Mouse (Mus musculus) hindbrain, embryonic 10.5 days (tissue): ENCODE results near the gene BC029722. TPM values are rescaled to one million over a fixed set of nuclear protein-coding genes. Genes with fewer than 3 reads are reported as not detected.

Experiments used
- DNase-seq: peaks from one replicate; pipeline ENCODE4 v3.0.0-alpha.2; 2017; ENCODE audit warnings: low spot score
- H3K27ac ChIP-seq: fragments of 300-500 bp; sonication (generic); 2 replicates; pipeline ENCODE4 v1.5.1; 2016; ENCODE audit warnings: mild to moderate bottlenecking, moderate library complexity
- H3K27me3 ChIP-seq: fragments of 300-500 bp; sonication (generic); 2 replicates; pipeline ENCODE4 v1.6.1; 2016; ENCODE audit warnings: mild to moderate bottlenecking; ENCODE audit not compliant: poor library complexity, insufficient read depth, severe bottlenecking
- H3K36me3 ChIP-seq: fragments of 300-500 bp; sonication (generic); 2 replicates; pipeline ENCODE4 v1.6.1; 2016; ENCODE audit warnings: mild to moderate bottlenecking, moderate library complexity
- H3K4me1 ChIP-seq: fragments of 300-500 bp; sonication (generic); replicated peaks from 2 replicates; pipeline ENCODE4 v1.6.1; 2016; ENCODE audit warnings: mild to moderate bottlenecking
- H3K4me3 ChIP-seq: fragments of 300-500 bp; sonication (generic); 2 replicates; pipeline ENCODE4 v1.5.1; 2016; ENCODE audit warnings: mild to moderate bottlenecking, moderate library complexity
- H3K9me3 ChIP-seq: fragments of 300-500 bp; sonication (generic); 2 replicates; pipeline ENCODE4 v1.6.1; 2016; ENCODE audit warnings: mild to moderate bottlenecking, moderate library complexity
- WGBS: fragments of 180-500 bp; shearing (Covaris S2); methylation state at CpG from one replicate; pipeline ENCODE4 v1.1.7; 2016; 5-methylcytosine and 5-hydroxymethylcytosine counted together
- polyA plus RNA-seq: library from polyadenylated mRNA; unstranded; fragments of >200 nt; fragmentation: Nextera tagmentation; extraction: Ambion mirVana; gene quantifications from 2 replicates; pipeline ENCODE4 v1.2.1, GENCODE M21; 2016

The BC029722 gene
- polyA plus RNA-seq, 1 experiment from 2014 or later = 16.0 TPM

DNA sequence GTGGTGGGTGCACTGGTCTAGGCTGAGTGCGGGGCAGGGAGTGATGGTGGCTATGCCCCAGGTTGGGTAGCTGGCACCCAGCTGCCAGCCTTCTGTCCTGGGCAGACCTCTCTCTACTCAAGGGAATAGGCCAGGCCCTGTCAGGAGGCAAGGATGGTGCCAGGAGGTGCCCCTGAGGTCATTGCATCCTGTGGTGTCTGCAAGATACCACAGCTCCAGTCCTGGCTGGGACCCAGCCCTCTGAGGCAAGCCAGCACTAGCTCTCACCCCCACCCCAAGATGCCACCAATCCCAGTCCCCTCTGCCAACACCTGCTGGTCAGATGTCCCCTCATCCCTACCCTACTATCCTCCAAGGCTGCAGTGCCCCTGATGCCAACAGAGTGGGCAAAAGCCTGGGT lies 3.0 kb downstream of the BC029722 start:
- DNase-seq = no peak
- H3K4me3 ChIP-seq = no peak overlapping the region
- no peaks in the 10 kb centered on the region for H3K27me3 ChIP-seq
- H3K9me3 ChIP-seq = no peaks in the 10 kb centered on the region
- H3K4me1 ChIP-seq = peaks cover 44% of the 10 kb centered on the region
- WGBS = 100% methylated on average over 1 of the region's 1 CpGs
- no peak overlapping the region for H3K27ac ChIP-seq
- peaks cover 19% of the 10 kb centered on the region for H3K36me3 ChIP-seq

DNA sequence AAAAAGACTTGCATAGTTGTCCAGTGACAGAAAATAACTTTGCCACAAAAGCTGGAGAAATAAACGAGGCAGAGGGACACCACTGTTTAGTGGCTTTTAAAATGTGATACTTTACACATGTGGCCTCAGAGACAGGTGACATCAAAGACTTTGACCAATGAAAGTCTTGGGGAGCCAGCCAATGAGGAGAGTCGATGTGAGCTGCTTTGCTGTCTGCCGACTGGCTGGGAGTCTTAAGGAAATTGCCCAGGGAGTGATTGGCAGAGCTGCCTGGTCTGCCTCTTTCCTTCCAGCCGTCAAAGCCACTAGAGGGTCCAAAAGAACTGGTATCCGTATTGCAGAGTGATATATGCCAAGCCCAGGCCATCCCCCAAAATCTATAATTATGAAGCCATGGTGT lies 4.4 kb downstream of the BC029722 start:
- Histone ChIP-seq H3K9me3 (no peaks in the 10 kb centered on the region), H3K36me3 (peaks cover 6% of the 10 kb centered on the region), H3K27me3 (no peaks in the 10 kb centered on the region), H3K4me3 (no peak overlapping the region), H3K4me1 (peaks cover 41% of the 10 kb centered on the region), H3K27ac (no peak overlapping the region)
- DNase-seq = no peak
- 34% methylated on average over 5 of the region's 5 CpGs for WGBS

DNA sequence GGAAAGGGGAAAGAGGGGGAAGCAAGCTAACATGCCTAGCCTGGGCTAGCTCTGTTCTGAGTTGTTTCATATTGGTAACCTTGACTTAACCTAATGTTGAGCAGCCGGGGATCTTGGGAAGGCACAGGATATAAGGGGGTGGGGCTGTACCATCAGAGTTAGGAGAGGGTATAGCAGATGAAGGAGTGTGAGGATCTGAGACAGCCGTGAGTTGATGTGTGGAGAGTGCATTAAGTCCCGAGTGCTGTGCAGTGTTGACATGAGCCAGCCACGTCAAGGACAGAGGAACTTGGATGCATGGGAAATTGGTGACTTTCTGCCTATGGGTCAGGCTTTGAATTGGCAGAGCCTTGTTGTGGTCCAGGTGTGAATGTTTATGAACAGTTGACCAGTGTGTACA lies 6.6 kb downstream of the BC029722 start:
- no peaks in the 10 kb centered on the region for H3K36me3 ChIP-seq
- no peaks in the 10 kb centered on the region for H3K27me3 ChIP-seq
- H3K4me3 ChIP-seq = no peak overlapping the region
- no peaks in the 10 kb centered on the region for H3K9me3 ChIP-seq
- H3K4me1 ChIP-seq = peaks cover 19% of the 10 kb centered on the region
- WGBS = 87% methylated on average over 4 of the region's 4 CpGs
- H3K27ac ChIP-seq = no peak overlapping the region
- no peak for DNase-seq

DNA sequence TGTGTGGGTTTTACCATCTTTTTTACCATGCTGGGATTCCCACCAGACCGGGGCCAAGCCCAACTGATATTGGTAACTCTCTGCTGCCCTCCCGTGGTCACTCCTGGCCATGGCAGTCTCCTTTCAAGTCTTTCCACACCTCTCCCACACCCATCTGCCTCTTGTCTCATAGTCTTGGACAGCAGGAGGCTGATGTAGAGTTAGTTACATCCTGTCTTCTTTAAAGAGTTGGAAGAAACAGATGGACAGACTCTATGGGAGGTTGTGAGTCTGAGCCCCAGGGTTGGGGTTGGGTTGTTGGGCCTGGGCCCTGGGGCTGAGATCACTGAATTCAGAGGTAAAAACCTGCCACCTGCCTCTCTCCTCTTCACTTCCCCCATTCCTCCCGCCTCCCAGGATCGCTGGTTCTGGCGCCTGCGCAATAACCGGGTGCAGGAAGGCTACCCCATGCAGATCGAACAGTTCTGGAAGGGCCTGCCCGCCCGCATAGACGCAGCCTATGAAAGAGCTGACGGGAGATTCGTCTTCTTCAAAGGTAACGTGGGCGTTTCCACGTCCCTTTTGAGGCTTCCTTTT lies 7.3 kb downstream of the BC029722 start:
- Histone ChIP-seq H3K4me3 (no peak overlapping the region), H3K27me3 (no peaks in the 10 kb centered on the region), H3K27ac (no peak overlapping the region), H3K4me1 (peaks cover 13% of the 10 kb centered on the region; the same call in 1 of the 2 replicates), H3K9me3 (no peaks in the 10 kb centered on the region), H3K36me3 (no peaks in the 10 kb centered on the region)
- 43% methylated on average over 16 of the region's 16 CpGs for WGBS
- peak; percentile 79 for DNase-seq

DNA sequence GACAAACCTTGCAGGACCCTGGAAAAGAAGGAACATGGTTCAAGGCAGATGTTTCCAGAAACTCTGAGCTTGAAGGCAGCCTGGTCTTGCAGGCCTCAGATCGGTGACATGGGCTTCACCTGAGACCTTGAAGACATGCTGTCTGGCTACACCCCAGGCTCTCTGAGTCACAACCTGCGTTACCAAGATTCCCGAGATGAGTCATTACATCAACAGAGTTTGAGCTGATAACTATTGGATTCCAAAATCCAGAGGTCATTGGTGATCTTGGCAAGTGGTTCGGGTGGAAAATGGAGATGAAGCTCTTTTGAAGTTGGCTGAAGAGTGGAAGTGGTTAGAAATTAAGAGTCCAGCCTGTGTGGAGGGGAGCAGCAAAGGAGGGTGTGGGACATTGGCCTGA lies 9.6 kb downstream of the BC029722 start:
- H3K36me3 ChIP-seq = no peaks in the 10 kb centered on the region
- DNase-seq = no peak
- H3K4me1 ChIP-seq = peaks cover 7% of the 10 kb centered on the region; the same call in 1 of the 2 replicates
- H3K27me3 ChIP-seq = no peaks in the 10 kb centered on the region
- no peak overlapping the region for H3K4me3 ChIP-seq
- WGBS = 88% methylated on average over 4 of the region's 4 CpGs
- H3K27ac ChIP-seq = no peak overlapping the region
- no peaks in the 10 kb centered on the region for H3K9me3 ChIP-seq

DNA sequence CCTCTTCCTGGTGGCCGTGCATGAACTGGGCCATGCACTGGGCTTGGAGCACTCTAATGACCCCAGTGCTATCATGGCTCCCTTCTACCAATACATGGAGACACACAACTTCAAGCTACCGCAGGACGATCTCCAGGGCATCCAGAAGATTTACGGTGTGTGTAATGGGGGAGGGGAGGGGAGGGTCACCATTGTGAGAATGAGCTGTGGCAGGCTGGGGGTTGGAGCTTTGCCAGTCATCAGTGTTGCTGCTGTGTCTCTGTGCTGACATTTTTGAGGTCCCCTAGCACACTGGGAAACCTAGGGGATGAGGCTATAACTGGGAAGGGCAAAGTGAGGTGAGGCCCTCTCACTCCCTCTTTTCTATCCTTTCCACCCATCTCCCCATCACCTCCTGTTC lies 11.8 kb downstream of the BC029722 start:
- H3K9me3 ChIP-seq = no peaks in the 10 kb centered on the region
- H3K4me3 ChIP-seq = no peak overlapping the region
- no peak overlapping the region for H3K27ac ChIP-seq
- H3K27me3 ChIP-seq = no peaks in the 10 kb centered on the region; the same call in 1 of the 2 replicates
- WGBS = 83% methylated on average over 4 of the region's 4 CpGs
- H3K4me1 ChIP-seq = peaks cover 2% of the 10 kb centered on the region; the same call in 1 of the 2 replicates
- no peak for DNase-seq
- no peaks in the 10 kb centered on the region for H3K36me3 ChIP-seq

DNA sequence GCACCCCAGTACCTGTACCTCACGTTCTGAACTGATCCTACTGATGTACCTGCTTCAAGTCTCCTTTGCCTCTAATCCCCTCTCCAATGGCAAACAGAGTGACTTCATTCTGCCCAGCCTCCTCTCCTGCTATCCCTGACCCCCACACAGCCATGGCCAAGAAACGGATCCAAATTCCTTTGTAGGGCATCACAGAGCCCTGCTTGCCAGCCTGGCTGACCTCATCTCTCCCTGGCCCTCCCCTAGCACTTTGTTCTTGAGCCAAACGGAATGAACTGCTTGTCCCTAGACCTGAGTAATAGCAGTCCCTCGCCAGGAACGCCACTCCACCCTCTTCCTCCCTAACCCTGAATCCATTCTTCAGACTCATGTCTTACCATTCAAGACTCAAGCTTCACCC lies 12.7 kb downstream of the BC029722 start:
- Histone ChIP-seq H3K4me3 (no peak overlapping the region), H3K4me1 (0 out of 2 replicates have a peak, but pooled peaks cover 2% of the 10 kb centered on the region), H3K27me3 (no peaks in the 10 kb centered on the region; the same call in 1 of the 2 replicates), H3K9me3 (no peaks in the 10 kb centered on the region), H3K27ac (no peak overlapping the region), H3K36me3 (no peaks in the 10 kb centered on the region)
- DNase-seq = no peak
- WGBS = 76% methylated on average over 5 of the region's 5 CpGs

DNA sequence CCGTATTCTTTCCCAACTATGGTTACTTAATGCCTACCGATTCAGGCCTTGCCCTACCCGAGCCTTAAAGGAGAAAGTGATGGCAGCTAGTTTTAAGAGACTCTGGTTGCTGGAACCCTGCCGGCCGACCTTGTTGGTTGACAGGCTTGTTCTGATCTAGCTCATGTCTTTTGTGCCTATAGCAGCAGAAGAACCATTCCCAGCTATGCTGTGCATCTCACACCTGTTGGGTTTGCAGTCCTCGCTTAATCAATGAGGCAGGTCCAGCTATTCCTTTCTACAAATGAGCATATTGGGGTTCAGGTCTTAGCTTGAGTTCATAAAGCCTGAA lies 13.3 kb downstream of the BC029722 start:
- Histone ChIP-seq H3K9me3 (no peaks in the 10 kb centered on the region), H3K27ac (no peak overlapping the region), H3K27me3 (no peaks in the 10 kb centered on the region; the same call in 1 of the 2 replicates), H3K4me1 (0 out of 2 replicates have a peak, but pooled peaks cover 2% of the 10 kb centered on the region), H3K36me3 (no peaks in the 10 kb centered on the region), H3K4me3 (no peak overlapping the region)
- no peak for DNase-seq
- WGBS = 80% methylated on average over 6 of the region's 6 CpGs

DNA sequence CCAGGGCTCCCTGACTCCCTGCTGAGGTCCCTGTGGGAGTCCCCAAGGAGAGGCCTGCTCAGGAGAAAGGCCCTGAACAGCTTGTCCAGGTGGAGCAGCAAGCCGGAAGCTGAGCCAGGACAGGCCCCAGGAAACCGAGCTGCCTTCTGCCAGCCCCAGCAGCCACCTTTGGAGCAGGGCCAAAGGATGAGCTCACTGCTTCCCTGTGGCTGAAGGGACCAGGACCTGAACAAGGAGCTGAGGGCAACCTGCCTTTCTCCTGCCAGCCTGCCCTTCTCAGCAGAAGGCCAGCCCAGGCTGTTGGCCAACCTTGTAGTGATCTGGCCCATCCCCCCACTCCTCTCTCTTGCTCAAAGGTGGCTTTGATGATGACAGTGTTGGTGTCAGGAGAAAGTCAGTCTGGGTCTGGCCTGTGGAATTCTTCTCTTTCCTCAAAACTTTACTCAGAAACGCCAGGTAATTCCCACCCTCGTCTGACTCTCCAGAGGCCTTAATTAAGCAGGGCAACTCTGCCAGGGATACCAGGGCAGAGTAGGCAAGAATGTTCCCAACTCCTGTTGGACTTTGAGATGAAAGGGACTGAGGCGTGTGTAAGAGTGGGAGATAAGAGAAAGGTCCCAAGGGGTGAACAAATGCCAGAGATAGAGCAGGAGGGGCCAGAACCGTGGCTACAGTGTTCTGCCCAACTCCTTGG lies 13.8 kb downstream of the BC029722 start:
- H3K36me3 ChIP-seq = no peaks in the 10 kb centered on the region
- no peaks in the 10 kb centered on the region for H3K9me3 ChIP-seq
- no peaks in the 10 kb centered on the region; the same call in 1 of the 2 replicates for H3K27me3 ChIP-seq
- no peak for DNase-seq
- H3K4me1 ChIP-seq = 0 out of 2 replicates have a peak, but pooled peaks cover 2% of the 10 kb centered on the region
- 68% methylated on average over 6 of the region's 6 CpGs for WGBS
- H3K4me3 ChIP-seq = no peak overlapping the region
- H3K27ac ChIP-seq = no peak overlapping the region

DNA sequence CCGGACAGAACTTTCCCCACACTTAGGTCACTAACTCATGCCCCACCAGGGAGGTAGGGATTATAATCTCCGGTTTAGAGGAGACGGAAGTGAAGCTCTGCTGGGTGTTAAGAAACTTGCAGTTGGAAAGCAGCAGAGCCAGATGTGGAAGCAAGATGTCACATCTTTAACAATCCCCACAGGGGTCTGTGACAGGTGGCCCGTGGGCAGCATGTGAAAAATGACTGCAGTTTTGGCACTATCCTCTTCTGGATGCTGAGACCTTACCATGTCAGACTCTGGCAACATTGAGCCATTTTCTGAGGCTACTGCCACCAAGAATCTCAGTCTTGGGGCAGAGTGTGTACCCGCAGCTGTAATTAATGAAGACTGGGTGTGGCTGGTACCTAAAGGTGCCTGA lies 15.2 kb downstream of the BC029722 start:
- no peaks in the 10 kb centered on the region; the same call in 1 of the 2 replicates for H3K27me3 ChIP-seq
- H3K27ac ChIP-seq = no peak overlapping the region
- no peaks in the 10 kb centered on the region for H3K9me3 ChIP-seq
- H3K4me1 ChIP-seq = 0 out of 2 replicates have a peak, but pooled peaks cover 2% of the 10 kb centered on the region
- no peaks in the 10 kb centered on the region for H3K36me3 ChIP-seq
- DNase-seq = no peak
- no peak overlapping the region for H3K4me3 ChIP-seq
- 79% methylated on average over 5 of the region's 5 CpGs for WGBS

DNA sequence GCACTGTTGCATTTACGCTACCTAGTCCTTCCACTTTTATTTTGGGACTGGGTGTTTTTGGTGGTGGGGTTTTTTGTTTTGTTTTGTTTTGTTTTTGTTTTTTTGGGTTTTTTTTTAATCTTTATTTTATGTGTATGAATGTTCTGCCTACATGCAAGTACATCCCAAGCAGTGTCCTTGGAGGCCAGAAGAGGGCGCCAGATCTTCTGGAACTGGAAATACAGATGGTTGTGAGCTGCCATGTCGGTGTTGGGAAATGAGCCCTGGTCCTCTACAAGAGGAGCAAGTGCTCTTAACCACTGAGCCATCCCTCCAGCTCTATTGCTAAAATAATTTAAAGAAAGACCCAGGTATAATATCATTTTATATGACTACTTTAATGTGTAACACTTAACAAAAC lies 16.5 kb downstream of the BC029722 start:
- Histone ChIP-seq H3K36me3 (no peaks in the 10 kb centered on the region), H3K27ac (no peak overlapping the region), H3K4me1 (0 out of 2 replicates have a peak, but pooled peaks cover 2% of the 10 kb centered on the region), H3K27me3 (no peaks in the 10 kb centered on the region; the same call in 1 of the 2 replicates), H3K9me3 (no peaks in the 10 kb centered on the region), H3K4me3 (no peak overlapping the region)
- no peak for DNase-seq
- WGBS = 55% methylated on average over 3 of the region's 3 CpGs

DNA sequence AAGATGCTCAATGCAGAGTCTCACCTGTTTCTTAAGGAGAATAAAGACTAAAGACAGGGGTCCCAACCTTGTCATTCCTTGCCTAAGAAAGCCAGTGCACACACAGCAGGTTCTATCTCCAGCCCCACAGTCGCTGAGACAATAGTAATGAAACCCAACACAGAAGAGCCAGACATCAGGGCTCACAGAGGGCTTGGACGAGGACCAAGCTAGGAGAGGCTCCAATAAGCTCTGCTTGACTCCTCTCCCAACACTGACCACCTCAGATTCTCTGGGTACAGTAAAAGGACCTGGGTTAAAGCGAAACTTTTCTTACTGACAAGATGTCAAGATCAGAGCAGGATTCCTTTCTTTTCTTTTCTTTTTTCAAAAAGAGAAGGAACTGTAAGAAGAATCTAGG lies 20.6 kb downstream of the BC029722 start:
- Histone ChIP-seq H3K4me3 (no peak overlapping the region), H3K27ac (no peak overlapping the region), H3K36me3 (no peaks in the 10 kb centered on the region), H3K9me3 (no peaks in the 10 kb centered on the region), H3K4me1 (no peaks in the 10 kb centered on the region), H3K27me3 (no peaks in the 10 kb centered on the region)
- 62% methylated on average over 3 of the region's 3 CpGs for WGBS
- no peak for DNase-seq

DNA sequence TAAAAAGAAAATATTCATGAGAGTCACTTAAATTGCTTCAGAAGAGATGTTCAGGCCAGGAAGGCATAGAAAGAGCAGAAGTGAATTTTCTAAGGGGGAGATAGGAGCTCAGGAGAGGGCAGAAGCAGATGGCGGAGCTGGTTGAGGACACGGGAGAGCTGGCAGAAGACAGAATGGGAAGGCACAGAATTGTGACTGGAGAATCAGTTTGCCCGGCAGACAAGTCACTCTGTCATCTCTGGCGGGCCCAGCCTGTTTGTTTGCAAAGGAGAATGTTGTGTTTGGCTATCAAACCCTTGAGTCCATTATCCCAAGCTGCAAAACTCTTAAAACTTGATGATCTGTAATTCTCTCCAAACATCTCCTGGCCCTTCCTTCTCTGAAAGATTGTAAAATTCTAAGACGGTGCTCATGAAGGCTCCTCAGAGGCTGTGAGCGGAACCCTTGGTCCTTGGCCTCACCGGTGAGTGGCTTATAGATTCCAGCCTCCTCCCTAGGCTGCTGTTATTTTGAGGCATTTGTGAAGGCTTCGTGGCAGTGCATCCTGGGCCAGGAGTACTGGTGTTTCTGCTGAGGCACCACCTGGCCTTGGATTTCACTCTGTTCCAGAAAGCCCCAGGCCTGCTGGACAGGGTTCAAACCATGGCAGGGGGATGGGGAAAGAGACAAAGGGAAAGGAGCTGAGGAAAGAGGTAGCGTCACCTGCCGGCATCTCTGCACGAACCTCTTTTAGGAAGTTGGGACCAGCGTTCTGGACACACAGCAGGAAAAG lies 24.4 kb downstream of the BC029722 start:
- no peaks in the 10 kb centered on the region for H3K36me3 ChIP-seq
- 86% methylated on average over 12 of the region's 12 CpGs for WGBS
- no peaks in the 10 kb centered on the region for H3K9me3 ChIP-seq
- H3K27me3 ChIP-seq = no peaks in the 10 kb centered on the region
- no peak overlapping the region for H3K27ac ChIP-seq
- no peak overlapping the region for H3K4me3 ChIP-seq
- DNase-seq = no peak
- H3K4me1 ChIP-seq = peaks cover 7% of the 10 kb centered on the region
